Mouse (Mus musculus): ENCODE results near the gene Aagab.

DNA sequence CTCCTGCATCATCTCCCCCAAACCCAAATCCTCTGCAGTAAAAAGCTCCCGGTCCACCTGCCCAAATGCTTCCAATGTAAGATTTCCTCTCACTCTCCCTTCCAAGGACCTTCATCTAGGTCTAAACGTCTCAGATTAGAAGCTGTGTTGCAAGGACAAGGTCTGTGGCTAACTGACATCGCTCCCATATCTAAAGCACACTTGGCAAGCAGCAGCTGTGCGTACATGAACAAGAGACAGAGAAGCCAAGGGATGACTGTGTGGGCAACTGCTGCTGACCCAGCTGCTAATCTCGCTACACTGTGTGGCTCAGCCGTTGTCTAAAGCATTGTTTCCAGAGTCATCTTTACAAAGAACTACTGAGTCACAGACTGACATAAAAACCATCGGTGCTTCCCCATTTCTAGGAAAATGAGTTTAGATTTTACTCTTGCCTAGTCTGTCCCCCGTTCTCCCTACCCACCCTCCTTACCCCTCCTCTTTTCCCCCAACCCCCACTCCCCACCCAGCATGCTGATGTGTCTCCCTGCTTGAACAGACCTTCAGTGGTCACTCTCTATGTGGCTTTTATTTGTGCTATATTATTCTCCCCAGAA, 10.7 kb upstream of the Aagab start:
- TF ChIP-seq POLR2A (IDR thresholded peaks at IDR 0.05; ENCODE audit: insufficient read depth, low read length), result no peak
- no peak for TF ChIP-seq CTCF (IDR thresholded peaks at IDR 0.05; ENCODE audit: low read depth, low read length)
